Mouse (Mus musculus) lung, postnatal 0 days (tissue): ENCODE data around the gene Dcpp1.

Experiments used
- CTCF ChIP-seq: IDR thresholded peaks from 2 replicates; pipeline ENCODE4 v1.5.1; 2016; ENCODE audit warnings: antibody characterized with exemption, mild to moderate bottlenecking
- EP300 ChIP-seq: IDR thresholded peaks from 2 replicates; pipeline ENCODE4 v1.6.1; 2016; ENCODE audit warnings: antibody characterized with exemption, mild to moderate bottlenecking, control low read depth

DNA sequence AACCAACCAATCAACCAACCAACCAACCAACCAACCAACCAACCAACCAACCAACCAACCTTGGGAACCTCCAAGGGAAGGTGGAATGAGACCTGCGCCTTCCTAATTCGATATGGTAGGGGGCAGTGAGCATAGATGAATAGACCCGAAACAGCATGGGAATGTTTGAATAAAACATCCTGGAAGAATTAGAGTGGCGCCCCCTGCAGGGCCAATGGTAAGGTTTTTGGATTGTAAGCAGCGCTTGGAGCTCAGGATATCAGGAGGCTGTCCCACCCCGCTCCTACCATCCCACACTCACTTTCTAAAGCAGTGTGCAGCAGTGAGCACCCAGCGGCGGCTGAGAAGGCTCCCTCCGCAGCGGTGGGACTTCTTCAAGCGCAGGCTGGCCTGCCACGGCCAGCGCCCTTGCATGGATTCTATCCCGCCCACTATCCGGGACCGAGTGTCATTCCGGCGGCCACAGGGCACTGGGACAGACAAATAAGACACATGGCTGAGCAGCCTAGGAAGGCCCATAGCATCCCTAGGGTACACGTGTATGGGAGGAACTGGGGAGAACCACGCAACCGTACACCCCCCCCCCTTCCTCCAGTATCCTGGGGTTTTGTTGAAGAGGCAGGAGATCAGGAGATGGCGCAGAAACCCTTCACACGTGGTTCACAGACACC is 37.4 kb upstream of the Dcpp1 start:
- peak; percentile 37 for TF ChIP-seq CTCF
- no peak for TF ChIP-seq EP300
